Mouse (Mus musculus) CD8-positive naive resting alpha-beta T cell, adult 2 months (primary cell): ENCODE measurements around the gene Gm10382.
A peak's percentile ranks its signal among the peaks of the same experiment; 100 is the strongest.
"Not testable (repeated sequence)": the region's sequence is repeated elsewhere in the genome, so short reads cannot be mapped to it uniquely, and the experiment has no call there.

ENCODE experiments used
- DNase-seq, 2 experiments: peaks; one replicate each; pipeline ENCODE4 v3.0.0; 2022; ENCODE audit warnings: low read depth in 2 of 2, low spot score in 2 of 2

Gene Gm10382

GRCm38 (mm10) chr5:125412536-125412935 lies 23.4 kb downstream of the Gm10382 start:
- DNase-seq: not testable (repeated sequence)

GRCm38 (mm10) chr5:125413763-125414162 lies 24.6 kb downstream of the Gm10382 start:
- DNase-seq: no peak

GRCm38 (mm10) chr5:125416183-125416582 lies 27.1 kb downstream of the Gm10382 start:
- DNase-seq: no peak

GRCm38 (mm10) chr5:125418636-125419035 lies 29.5 kb downstream of the Gm10382 start:
- DNase-seq: no peak

- DNase-seq: no peak
Observed at GRCm38 (mm10) chr5:125419124-125419523, 30.0 kb downstream of the Gm10382 start.

GRCm38 (mm10) chr5:125425698-125426276 lies 36.7 kb downstream of the Gm10382 start:
- no peak for DNase-seq

GRCm38 (mm10) chr5:125426343-125426742 lies 37.2 kb downstream of the Gm10382 start:
- DNase-seq: no peak

- DNase-seq: not testable (repeated sequence)
Observed at GRCm38 (mm10) chr5:125432324-125432723, 43.2 kb downstream of the Gm10382 start.

- DNase-seq: peak; percentile 89 to 90
Observed at GRCm38 (mm10) chr5:125433793-125434337, 44.7 kb downstream of the Gm10382 start, which contains the start of gene Dhx37. Dhx37 (minus strand) TSS chr5:125434121.

- DNase-seq: peak in 1 of 2 experiments; percentile 26
Observed at GRCm38 (mm10) chr5:125434347-125434746, 45.2 kb downstream of the Gm10382 start.
